Mouse (Mus musculus) fat pad, adult 2 months (tissue): Measurements from ENCODE around the gene Alyref2.
"Not testable (repeated sequence)": the region's sequence is repeated elsewhere in the genome, so short reads cannot be mapped to it uniquely, and the experiment has no call there.

Experiments used
- DNase-seq: peaks from one replicate; pipeline ENCODE4 v3.0.0-alpha.2; 2011; ENCODE audit warnings: low read depth, low spot score; ENCODE audit errors: extremely low read depth

Gene Alyref2

DNA sequence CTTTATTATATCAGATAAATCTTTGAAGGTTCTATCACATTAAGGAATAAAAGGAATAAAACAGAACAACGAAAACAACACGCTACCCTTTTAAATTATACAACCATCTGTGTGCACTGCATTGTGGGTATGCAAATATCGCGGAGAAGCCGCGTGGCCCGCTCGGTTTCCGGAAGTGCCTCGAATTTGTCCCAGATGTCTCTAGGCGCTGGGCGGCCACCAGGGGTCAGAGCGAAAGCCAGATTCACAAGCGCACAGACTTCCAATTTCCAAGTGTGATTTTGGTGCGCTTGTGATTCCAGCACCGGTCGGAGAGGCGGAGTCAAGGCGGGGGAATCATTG is at the start of gene Alyref2:
Alyref2 (plus strand) TSS at position 229 of the 342 bp plus-strand sequence.
- peak; percentile 56 for DNase-seq

DNA sequence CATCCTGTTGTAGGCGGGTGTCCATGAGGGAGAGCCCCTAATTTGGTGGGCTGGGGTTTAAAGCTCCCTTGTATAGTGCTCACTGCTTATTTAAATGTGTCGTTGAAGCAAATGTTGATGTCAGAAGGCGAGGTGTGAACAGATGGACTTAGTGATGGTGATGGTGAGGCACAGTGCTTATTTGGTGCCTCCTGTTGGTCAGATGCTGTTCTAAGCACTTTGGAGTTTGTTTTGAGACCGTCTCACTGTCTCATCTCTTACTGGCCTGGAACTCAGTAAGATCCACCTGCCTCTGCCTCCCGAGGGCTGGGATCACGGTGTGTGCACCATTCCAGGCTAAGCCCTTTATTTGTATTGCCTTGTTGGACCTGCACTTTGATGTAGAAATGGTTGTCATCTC is 48.4 kb upstream of the Alyref2 start:
- no peak for DNase-seq

DNA sequence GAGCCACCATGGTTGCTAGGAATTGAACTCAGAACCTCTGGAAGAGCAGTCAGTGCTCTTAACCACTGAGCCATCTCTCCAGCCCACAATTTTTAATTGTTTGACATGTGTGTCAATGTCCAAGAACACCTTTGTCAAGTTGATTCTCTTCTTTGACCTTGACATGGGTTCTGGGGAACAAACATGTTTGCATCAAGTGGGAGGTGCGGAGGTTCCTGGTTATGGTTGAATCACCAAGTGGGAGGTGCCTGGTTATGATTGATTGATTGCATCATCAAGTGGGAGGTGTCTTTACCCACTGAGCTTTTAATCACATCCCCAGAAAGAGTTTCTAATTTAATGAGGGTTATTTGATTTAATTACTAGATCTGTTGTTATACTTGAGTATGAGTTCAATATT is 45.7 kb upstream of the Alyref2 start:
- no peak for DNase-seq

DNA sequence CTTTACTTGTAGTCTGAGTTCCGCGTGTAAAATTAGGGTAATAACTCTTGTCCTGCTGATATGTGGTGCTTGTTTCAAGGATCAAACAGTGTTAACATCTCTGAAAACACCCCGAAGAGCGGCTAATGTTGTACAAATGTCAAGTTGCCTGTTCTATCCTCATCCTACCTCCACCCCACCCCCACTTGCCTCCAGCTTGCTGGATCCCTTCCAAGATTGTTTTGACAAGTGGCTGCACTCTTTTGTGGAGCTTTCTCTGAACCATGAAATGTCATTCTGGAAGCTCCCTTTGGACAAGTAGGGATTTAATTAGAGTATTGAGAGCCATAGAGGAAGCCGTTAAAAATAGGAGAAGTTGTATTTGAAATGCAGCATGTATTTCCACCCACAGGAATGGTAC is 43.5 kb upstream of the Alyref2 start:
- no peak for DNase-seq

DNA sequence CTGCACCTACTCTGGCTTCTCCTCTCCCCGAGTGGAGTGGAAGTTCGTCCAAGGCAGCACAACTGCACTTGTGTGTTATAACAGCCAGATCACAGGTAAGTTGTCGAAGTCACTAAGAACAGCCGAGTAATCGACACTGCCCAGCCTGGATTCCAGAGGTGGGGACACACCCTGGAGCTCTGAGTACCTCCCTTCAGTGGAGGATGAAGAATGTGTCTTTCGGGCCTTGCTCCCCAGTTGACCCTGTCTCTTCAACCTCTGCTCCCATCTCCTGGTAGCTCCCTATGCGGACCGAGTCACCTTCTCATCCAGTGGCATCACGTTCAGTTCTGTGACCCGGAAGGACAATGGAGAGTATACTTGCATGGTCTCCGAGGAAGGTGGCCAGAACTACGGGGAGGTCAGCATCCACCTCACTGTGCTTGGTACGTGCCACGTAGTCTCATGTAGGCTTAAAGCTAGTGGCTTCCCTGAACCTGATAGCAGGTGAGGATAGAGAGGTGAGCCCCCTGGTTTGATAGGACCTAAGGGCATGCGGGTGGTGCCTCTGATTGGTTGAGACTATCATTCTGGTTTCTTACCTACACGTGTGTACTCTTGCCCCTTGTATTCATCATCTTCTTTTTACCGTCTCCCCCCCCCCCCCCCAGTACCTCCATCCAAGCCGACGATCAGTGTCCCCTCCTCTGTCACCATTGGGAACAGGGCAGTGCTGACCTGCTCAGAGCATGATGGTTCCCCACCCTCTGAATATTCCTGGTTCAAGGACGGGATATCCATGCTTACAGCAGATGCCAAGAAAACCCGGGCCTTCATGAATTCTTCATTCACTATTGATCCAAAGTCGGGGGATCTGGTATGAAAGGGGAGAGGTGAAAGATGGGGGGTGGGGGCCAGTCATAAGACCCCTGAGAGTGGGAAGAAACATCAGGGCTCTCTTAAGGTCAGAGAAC is 42.5 kb upstream of the Alyref2 start:
- no peak for DNase-seq

DNA sequence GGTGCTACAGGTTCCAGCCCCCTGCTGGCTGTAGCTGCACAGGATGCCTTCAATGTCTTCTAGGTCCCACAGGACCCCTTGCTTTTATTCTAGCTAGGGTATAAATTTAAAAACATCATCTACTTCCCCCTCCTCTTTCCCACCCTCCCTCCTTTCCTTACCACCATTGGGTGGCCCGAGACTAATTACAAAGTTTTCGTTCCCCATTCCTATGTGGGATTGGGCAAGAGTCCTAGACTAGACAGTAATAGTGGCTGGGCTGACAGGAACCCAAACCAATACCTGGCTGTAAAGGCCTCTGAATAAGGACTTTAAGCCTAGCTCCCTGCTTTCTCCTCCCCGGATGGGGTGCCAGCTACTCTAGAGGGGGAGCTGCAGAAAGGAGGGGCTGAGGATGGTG is 40.1 kb upstream of the Alyref2 start:
- no peak for DNase-seq

DNA sequence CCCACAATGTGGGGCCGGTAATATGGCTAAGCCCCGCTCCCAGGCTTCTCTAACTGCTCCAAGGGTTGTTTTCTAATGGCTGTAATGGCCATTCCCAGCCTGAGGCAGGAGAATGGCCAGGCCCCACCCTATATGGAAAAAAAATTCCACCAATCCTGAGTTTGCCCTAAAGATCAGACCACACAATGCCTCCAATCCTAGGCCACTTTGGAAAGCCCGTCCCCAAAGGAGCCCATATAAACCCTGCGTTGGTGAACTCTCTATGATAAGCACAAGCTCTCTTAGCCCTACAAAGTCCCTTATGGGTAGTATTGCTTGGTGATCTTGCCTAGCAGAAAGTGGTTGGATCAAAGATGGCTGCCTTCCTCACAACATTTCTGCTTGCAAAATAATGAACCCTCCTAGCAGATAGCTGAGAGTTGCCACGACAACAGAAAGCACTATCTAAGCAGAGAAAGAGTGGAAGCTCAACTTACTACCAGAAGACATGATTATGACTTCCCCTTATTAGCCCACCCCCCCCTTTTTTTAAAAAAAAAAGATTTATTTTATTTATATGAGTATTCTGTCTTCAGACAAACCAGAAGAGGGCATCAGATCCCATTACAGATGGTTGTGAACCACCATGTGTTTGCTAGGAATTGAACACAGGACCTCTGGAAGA is 37.4 kb upstream of the Alyref2 start:
- DNase-seq, result no peak

DNA sequence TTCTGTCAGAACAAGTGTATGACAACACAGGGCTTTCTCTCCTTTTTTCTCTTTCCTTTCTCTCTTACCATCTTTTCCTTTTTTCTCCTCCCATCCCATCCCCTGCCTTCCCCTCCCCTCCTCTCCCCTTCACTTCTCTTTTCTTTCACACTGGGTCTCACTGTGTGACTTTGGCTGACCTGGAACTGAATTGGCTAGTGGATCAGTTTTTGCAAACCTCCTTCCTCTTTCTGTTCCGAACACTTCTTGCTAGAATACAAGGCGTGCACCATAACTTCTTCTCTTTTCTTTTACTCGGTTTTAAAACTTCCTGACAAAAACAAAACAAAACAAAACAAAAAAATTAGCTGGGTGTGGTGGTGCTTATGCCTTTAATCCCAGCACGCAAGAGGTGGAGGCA is 36.7 kb upstream of the Alyref2 start:
- no peak for DNase-seq

DNA sequence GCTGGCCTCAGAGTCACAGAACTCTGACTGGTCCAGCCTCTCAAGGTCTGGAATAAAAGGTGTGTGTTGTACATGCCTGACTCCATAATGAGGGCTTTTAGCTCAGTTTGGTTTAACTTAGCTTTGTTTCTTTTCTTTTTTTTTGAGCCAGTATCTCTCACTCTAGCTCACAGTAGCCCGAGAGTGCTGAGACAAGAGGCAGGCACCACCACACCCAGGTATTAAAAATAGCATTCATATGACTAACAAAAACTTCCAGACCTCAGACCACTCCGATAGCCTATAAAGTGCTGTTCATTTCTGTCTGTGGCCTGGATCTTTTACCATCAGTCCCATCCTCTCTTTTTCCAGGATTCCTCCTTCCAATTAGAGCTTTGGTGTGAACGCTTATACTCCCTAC is 33.6 kb upstream of the Alyref2 start:
- DNase-seq, result no peak

DNA sequence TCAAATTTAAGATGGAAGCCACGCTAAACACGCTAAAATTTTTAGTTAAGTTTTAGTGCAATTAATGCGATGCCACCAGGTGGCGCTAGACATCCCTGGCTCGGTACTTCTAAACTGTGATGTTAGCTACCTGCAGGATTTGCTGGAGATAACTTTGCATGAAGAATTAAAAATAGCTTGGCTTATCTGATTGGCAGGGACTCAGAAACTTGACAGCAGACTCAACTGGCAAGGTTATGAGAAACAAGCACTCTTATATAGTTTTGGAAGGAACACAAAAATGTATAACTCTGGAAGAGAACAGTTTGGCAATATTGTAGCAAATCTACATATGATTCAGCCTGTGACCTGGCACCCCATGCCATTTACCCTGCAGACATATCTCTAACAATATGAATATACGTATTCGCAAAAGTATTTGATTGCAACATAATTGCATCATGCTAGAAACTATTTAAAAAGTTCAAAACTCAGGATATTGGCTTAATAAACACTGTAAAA is 32.9 kb upstream of the Alyref2 start:
- peak; percentile 99 for DNase-seq

DNA sequence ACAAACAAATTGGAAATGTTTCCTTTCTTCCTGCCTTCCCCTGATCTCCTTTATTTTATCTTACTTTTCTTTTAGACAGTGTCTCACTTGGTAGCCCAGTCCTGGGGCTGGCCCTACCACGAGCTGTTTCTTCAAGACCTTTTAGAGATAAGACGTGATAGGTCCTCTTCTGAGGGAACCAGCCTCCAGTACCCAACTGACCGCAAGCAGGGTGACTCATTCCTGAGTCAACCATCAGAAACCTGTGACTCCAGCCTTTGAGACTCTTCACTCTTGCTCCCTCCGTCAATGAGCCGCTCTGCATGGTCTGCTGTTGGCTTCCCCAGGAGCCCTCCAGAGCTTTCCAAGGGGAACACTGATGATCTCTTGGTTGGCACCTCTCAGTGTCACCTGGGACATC is 32.4 kb upstream of the Alyref2 start:
- no peak for DNase-seq

DNA sequence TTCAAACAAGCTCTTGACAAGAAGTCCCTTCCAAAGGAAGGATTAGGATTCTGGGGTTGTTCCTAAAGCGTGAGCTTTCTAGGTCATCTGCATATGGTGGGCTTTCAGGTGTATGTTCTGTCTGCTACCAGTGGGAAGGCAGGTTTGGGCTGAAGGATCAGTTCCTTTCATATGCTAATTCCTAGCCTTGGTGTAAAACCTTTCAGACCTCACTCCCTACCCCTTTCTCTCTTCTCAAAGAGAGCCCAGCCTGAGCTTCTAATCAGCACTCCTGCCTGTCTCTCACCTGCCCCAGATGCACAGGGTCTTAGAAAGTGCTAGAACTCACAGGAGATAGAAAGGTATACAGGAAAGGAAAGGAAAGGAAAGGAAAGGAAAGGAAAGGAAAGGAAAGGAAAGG is 31.8 kb upstream of the Alyref2 start:
- DNase-seq, result no peak

DNA sequence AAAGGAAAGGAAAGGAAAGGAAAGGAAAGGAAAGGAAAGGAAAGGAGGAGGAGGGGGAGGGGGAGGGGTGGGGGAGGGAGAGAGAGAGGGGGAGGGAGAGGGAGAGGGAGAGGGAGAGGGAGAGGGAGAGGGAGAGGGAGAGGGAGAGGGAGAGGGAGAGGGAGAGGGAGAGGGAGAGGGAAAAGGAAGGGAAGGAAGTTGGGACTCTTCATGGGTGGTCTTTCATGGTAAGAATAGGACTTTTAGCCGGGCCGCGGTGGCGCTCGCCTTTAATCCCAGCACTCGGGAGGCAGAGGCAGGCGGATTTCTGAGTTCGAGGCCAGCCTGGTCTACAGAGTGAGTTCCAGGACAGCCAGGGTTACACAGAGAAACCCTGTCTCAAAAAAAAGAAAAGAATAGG is 31.3 kb upstream of the Alyref2 start:
- not testable (repeated sequence) for DNase-seq

DNA sequence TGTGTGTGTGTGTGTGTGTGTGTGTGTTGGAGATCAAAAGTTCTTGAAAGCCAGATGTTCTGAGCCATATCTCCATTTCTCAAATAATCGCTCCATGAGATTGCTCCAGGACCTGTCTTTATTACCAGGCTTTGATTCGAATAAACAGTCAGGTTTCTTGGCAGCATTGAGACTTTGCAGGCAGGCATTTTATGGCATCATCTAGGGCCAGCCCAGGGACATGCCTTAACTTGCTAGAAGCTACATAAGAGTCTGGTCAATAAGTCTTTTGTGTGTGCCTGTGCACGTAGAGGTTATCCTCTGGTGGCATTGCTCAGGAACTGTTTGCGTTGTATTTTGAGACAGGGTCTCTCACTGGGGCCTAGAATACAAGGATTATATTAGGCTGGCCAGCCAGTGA is 29.8 kb upstream of the Alyref2 start:
- DNase-seq, result peak; percentile 91

DNA sequence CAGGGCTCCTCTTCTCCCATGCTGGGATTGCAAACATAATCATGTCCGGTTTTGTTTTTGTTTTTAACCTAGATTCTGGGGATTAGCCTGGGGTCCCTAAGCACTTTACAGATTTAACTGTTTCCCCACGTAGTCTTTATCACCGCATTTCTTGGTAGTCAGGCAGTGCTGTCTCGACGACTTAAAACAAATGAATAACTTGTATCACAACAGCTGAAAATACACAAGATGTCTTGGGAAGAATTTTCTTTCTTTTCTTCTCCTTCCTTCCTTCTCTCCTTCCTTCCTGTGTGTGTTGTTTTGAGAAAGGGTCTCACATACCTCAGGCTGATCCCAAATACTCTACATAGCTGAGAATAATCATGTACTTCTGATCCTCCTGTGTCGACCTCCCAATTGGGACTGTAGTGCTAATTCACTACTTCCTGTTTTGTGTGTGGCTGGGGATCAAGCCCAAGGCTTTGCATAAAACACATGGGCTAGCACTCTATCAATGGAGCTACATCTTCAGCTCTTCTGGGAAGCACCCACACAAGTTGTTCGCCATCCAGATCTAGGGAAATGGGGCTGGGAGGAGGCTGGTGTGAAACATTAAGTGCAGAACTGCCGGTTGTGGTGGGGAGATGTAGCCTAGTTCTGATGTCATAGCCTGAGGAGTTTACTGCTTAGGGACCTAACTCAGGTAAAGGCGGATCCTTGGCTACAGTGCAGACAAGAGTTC is 29.2 kb upstream of the Alyref2 start:
- DNase-seq, result no peak

DNA sequence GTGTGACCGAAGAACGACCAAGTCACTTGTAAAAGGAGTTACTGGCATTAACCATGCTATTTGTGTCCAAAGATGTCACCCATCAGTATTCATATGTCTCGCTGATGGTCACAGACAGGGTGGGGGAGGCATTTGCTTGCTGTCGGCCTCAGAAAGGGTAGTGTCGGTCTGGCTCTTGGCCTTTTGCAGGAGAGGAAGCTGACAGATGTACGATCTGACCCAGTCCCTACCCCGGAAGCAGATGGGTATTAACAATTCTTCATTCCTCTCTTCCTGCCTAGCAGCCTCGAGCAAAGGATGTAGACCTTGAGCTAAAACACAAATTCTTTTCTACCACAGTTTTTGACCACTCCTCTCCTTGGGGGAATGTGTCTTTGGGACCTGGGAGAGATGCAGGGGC is 26.2 kb upstream of the Alyref2 start:
- DNase-seq, result no peak

DNA sequence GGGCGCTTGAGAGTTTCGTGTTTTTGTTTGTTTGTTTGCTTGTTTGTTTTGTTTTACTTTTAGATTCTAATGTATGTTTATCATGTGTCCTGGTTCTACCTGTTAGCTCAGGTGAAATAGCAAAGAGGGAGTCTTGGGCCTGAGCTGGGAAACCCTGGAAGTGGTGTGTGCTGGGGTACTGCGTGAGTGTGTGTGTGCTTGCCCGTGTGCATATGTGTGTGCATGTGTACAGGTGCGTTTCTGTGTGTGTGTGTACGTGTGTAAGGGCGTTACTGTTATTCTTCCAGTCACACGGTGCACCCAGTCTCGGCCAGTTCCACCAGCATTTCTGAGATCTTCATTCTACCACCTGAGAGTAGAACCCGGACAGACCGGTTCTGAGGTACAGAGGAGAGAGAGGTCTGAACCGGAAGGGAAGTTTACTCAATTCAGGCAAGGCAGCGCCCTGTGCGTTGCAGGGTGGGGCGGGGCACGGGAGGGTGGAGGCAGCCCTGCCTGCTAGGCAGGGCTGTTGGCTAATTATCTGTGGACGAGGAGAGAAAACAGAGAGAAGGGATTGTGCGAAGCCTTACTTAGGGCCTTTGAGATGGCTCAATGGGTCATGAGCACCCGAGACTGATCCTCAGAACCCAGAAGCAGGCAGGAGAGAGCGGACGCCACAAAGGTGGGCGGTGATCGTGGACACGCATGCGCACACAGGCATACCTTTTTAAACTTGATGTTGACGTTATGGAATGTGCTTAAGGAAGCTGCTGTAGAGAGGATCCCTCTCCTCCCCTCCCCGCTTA is 25.3 kb upstream of the Alyref2 start:
- DNase-seq, result peak; percentile 75

DNA sequence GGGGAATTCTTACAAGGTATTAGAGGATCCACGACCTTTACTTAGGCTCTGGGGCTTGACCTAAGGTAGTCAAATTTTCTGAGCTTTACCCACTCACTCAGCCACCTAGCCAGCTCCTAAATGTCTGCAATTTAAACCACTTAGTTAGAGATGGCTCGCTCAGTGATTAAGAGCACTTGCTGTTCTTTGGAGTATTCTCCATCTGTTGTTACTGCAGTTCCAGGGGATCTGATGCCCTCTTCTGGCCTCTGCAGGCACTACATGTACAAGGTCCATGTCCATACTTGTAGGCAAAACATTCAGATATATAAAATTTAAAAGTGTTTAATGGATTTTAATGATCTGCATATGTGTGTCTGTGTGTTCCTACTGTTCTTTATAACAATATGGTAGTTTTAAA is 24.3 kb upstream of the Alyref2 start:
- DNase-seq, result no peak

DNA sequence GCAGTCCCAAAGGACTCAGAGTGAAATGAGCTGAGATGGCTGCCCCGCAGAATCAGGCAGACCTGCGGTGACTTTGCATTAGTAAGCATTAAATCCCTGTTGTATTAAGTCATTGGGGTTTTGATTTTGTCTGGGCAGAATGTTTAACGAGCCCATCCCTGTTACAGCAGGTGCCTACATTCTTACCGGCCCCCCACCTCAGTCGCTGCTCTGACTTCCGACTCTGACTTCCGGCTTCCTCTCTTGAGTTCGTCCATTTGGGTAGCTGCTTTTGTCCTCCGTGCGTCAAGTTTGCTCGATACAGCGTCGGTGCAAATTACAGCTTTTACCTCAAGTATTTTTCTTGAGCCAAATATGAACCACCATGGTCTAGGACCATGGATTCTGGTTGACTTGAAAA is 9.0 kb upstream of the Alyref2 start:
- no peak for DNase-seq

DNA sequence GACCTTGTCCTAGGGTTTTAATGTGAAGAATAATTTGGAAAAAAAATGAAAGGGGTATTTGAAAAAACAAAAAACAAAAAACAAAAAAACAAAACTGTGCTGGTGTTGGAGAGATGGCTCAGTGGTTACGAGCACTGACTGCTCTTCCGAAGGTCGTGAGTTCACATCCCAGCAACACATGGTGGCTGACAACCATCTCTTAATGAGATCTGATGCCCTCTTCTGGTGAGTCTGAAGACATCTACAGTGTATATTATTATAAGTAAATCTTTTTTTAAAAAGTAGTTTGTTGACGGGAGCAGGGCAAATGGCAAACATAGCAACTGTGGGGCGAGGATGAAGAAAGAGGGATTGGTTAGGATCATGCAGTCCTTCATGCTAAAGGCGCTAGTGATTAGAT is 7.9 kb upstream of the Alyref2 start:
- no peak for DNase-seq

DNA sequence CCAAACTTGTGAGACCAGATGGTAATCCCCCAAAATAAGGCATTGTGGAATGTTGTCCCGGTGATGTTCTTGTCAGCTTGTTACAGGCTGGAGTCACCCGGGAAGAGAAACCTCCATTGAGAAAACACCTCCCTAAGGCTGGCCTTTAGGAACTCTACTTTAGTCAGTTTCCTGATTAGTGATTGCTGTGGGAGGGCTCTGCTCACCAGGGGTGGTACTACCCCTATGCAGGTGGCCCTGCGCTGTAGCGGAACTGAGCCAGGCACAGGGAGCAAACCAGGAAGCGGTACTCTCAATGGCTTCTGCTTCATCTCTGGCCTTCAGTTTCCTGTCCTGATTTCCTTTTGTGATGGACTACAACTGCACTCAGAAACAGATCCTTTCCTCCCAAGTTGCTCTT is 3.4 kb upstream of the Alyref2 start:
- no peak for DNase-seq
